Mouse (Mus musculus) WW6 (cell line): ENCODE data around the gene Nr1d1.
A peak's percentile ranks its signal among the peaks of the same experiment; 100 is the strongest.

Source experiments
- DNase-seq: peaks from one replicate; pipeline ENCODE4 v3.0.0-alpha.2; 2013; ENCODE audit warnings: low read depth, low spot score

The Nr1d1 gene

GRCm38 (mm10) chr11:98788139-98788538 is 13.0 kb upstream of the Nr1d1 start:
- DNase-seq = no peak

GRCm38 (mm10) chr11:98787691-98788090 is 12.6 kb upstream of the Nr1d1 start:
- no peak for DNase-seq

GRCm38 (mm10) chr11:98787229-98787628 is 12.1 kb upstream of the Nr1d1 start:
- no peak for DNase-seq

GRCm38 (mm10) chr11:98786359-98787214 is 11.5 kb upstream of the Nr1d1 start:
- peak; percentile 97 for DNase-seq

GRCm38 (mm10) chr11:98785772-98786281 is 10.7 kb upstream of the Nr1d1 start:
- DNase-seq = no peak

GRCm38 (mm10) chr11:98785214-98785613 is 10.1 kb upstream of the Nr1d1 start:
- DNase-seq = no peak

- DNase-seq = no peak
These were observed 9.0 kb upstream of the Nr1d1 start for GRCm38 (mm10) chr11:98784139-98784538.

- no peak for DNase-seq
These were observed 8.1 kb upstream of the Nr1d1 start for GRCm38 (mm10) chr11:98783236-98783696.

GRCm38 (mm10) chr11:98782651-98783235 is 7.6 kb upstream of the Nr1d1 start:
- DNase-seq = no peak

- no peak for DNase-seq
These were observed 6.8 kb upstream of the Nr1d1 start for GRCm38 (mm10) chr11:98781851-98782512.

- DNase-seq = no peak
These were observed 2.8 kb upstream of the Nr1d1 start for GRCm38 (mm10) chr11:98777888-98778287.

- DNase-seq = no peak
These were observed 1.9 kb upstream of the Nr1d1 start for GRCm38 (mm10) chr11:98776843-98777590.

- no peak for DNase-seq
These were observed 1.1 kb upstream of the Nr1d1 start for GRCm38 (mm10) chr11:98776052-98776764.

GRCm38 (mm10) chr11:98775348-98776051 is 367 bp upstream of the Nr1d1 start:
- peak; percentile 97 for DNase-seq

- DNase-seq = peak; percentile 97
These were observed 1.4 kb downstream of the Nr1d1 start for GRCm38 (mm10) chr11:98773635-98774295.

- no peak for DNase-seq
These were observed 2.4 kb downstream of the Nr1d1 start for GRCm38 (mm10) chr11:98772667-98773171.

- no peak for DNase-seq
These were observed 3.1 kb downstream of the Nr1d1 start for GRCm38 (mm10) chr11:98771844-98772525.

- no peak for DNase-seq
These were observed 4.0 kb downstream of the Nr1d1 start for GRCm38 (mm10) chr11:98771131-98771530.
